Mouse (Mus musculus): ENCODE measurements at regions not wholly inside any gene's neighbourhood (a gene's known extent, or its start where the extent isn't known, plus 50 kb on each side); places are given as distances from the start of the nearest gene placed in this dataset.
"Not testable (repeated sequence)": the region's sequence is repeated elsewhere in the genome, so short reads cannot be mapped to it uniquely, and the experiment has no call there.

DNA sequence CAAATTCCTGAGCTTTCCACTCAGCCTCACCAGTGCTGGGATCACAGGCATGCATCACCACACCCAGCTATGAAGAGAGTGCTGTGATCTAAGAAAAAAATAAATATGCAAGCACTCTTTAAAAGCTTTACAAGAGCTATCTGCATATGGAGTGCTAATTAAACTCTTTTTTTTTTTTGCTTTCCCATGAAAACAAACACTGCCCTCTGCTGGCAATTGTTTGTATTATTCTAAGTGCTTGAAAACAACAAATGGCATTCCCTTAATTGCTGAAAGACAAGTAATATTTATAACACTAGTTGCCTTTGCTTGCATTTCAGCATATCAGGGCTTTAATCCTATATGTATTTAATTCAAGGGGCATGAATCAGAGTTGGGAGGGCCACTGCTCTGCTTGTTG is 91.8 kb downstream of the 5730507C01Rik start:
- DNase-seq (ENCODE audit: low read depth, low spot score), result not testable (repeated sequence)

DNA sequence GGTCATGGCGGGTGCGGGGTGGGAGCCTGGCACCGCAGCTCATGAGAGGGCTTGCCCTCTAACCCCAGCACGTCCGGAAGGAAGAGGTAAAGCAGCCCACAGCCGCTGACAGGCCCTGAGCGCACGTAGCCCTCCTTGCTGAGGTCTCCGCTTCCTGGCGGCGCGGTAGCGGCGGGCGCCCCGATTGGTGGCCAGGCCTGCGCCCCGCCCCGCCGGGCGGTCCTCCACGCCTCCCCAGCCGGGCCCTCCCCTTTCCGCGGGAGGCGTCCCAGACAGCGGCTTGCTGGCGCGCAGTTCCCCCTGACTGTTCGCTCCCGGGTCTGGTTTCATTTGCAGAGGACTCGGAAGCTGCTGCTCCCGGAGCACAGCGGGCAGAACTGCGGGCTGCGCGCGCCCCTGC is 95.5 kb downstream of the 5730507C01Rik start:
- peak; percentile 2 for DNase-seq (ENCODE audit: low read depth, low spot score)

DNA sequence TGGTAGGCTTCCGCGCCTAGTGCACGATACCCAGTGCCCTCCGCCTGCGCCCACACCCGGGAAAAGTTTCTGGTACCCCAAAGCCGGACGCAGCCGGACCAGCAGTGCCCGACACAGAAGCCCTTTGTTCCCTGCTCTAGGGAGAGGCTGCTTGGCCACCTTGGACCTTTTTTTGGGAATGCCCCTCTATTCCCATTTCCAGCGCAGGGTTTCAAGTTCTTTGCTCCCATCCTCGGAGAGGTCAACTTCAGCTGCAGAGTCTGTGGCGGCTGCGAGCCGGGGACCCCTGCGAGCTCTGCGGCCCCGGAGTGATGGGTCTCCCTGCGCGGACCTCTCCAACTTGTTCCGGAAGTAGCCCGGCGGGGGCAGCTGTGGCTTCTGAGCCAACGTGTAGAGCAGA is 96.3 kb downstream of the 5730507C01Rik start:
- DNase-seq (ENCODE audit: low read depth, low spot score), result not testable (repeated sequence)

Data from retina, adult 2 months (tissue).